Mouse (Mus musculus): ENCODE measurements around the gene Tmem212.

DNA sequence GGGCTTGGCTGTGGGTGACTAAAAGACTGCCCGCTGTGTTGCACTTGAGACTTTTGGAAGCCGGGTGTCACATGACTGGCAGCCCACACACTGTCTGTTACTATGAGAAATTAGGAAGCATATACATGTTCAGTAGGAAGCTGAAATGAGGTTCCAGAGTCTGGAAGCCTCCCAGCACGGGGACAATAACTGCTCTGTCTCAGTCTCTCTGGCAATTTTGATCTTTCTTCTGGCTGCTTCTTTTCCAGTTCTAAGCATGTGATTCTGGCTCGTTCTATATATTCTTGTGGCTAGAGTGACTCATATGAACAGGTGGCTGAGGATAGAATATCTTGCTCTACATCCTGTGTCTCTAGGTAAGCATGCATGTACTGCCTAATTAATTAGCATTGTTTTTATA lies 33.1 kb upstream of the Tmem212 start:
- no peak for TF ChIP-seq MAFK (IDR thresholded peaks at IDR 0.05; ENCODE audit: insufficient read depth, low read depth, low read length)
- TF ChIP-seq ZC3H11A (IDR thresholded peaks at IDR 0.05; ENCODE audit: borderline replicate concordance, low read depth, low read length) = no peak
- TF ChIP-seq CHD2 (IDR thresholded peaks at IDR 0.05; ENCODE audit: low read depth, low read length) = no peak
- no peak for TF ChIP-seq ZNF384 (IDR thresholded peaks at IDR 0.05; ENCODE audit: low read depth, low read length)
